Mouse (Mus musculus): ENCODE measurements around the gene Vwa5a. TPM values are rescaled to one million over a fixed set of nuclear protein-coding genes. Genes with fewer than 3 reads are reported as not detected.

Gene Vwa5a
- polyA plus RNA-seq, 1 experiment from 2014 or later, result 29.6 TPM

Other genes with a start within 250 kb of the Vwa5a start
- gene Olfr905, start 247.2 kb upstream of the Vwa5a start, polyA plus RNA-seq (2015; fragmentation: Nextera tagmentation; extraction: Ambion mirVana), result not detected in 2 replicates
- gene Olfr906, start 231.2 kb upstream of the Vwa5a start, polyA plus RNA-seq (2015; fragmentation: Nextera tagmentation; extraction: Ambion mirVana), result not detected in 2 replicates
- not detected in 2 replicates for gene Olfr907, start 222.5 kb upstream of the Vwa5a start, polyA plus RNA-seq (2015; fragmentation: Nextera tagmentation; extraction: Ambion mirVana)
- not detected in 2 replicates for gene Olfr911-ps1, start 196.7 kb upstream of the Vwa5a start, polyA plus RNA-seq (2015; fragmentation: Nextera tagmentation; extraction: Ambion mirVana)
- not detected in 2 replicates for gene Olfr910, start 180.4 kb upstream of the Vwa5a start, polyA plus RNA-seq (2015; fragmentation: Nextera tagmentation; extraction: Ambion mirVana)
- gene Olfr912, start 138.1 kb upstream of the Vwa5a start, polyA plus RNA-seq (2015; fragmentation: Nextera tagmentation; extraction: Ambion mirVana), result not detected in 2 replicates
- not detected in 2 replicates for gene Olfr913, start 125.5 kb upstream of the Vwa5a start, polyA plus RNA-seq (2015; fragmentation: Nextera tagmentation; extraction: Ambion mirVana)
- not detected in 2 replicates for gene Olfr914, start 113.2 kb upstream of the Vwa5a start, polyA plus RNA-seq (2015; fragmentation: Nextera tagmentation; extraction: Ambion mirVana)
- not detected in 2 replicates for gene Olfr916, start 58.4 kb upstream of the Vwa5a start, polyA plus RNA-seq (2015; fragmentation: Nextera tagmentation; extraction: Ambion mirVana)
- gene Olfr917, start 52.4 kb upstream of the Vwa5a start, polyA plus RNA-seq (2015; fragmentation: Nextera tagmentation; extraction: Ambion mirVana), result not detected in 2 replicates
- gene Olfr918, start 43.7 kb upstream of the Vwa5a start, polyA plus RNA-seq (2015; fragmentation: Nextera tagmentation; extraction: Ambion mirVana), result not detected in 2 replicates
- not detected in 2 replicates for gene Olfr919, start 14.6 kb upstream of the Vwa5a start, polyA plus RNA-seq (2015; fragmentation: Nextera tagmentation; extraction: Ambion mirVana)
- gene Olfr920, start 34.0 kb downstream of the Vwa5a start, polyA plus RNA-seq (2015; fragmentation: Nextera tagmentation; extraction: Ambion mirVana), result 0.05 TPM in 2 replicates
- not detected in 2 replicates for gene Olfr921, start 54.8 kb downstream of the Vwa5a start, polyA plus RNA-seq (2015; fragmentation: Nextera tagmentation; extraction: Ambion mirVana)
- gene Olfr922, start 96.3 kb downstream of the Vwa5a start, polyA plus RNA-seq (2015; fragmentation: Nextera tagmentation; extraction: Ambion mirVana), result not detected in 2 replicates
- not detected in 2 replicates for gene Olfr923, start 108.3 kb downstream of the Vwa5a start, polyA plus RNA-seq (2015; fragmentation: Nextera tagmentation; extraction: Ambion mirVana)
- not detected in 2 replicates for gene Olfr924, start 126.2 kb downstream of the Vwa5a start, polyA plus RNA-seq (2015; fragmentation: Nextera tagmentation; extraction: Ambion mirVana)
- gene Olfr26, start 136.8 kb downstream of the Vwa5a start, polyA plus RNA-seq (2015; fragmentation: Nextera tagmentation; extraction: Ambion mirVana), result not detected in 2 replicates
- gene Olfr926, start 158.9 kb downstream of the Vwa5a start, polyA plus RNA-seq (2015; fragmentation: Nextera tagmentation; extraction: Ambion mirVana), result not detected in 2 replicates
- gene Olfr930, start 211.5 kb downstream of the Vwa5a start, polyA plus RNA-seq (2015; fragmentation: Nextera tagmentation; extraction: Ambion mirVana), result not detected in 2 replicates

Data from limb, embryonic 15.5 days (tissue).